Mouse (Mus musculus) 416B (cell line): ENCODE results near the gene Lnx1.

Experiments
- DNase-seq: peaks from one replicate; pipeline ENCODE4 v3.0.0; 2011; ENCODE audit warnings: low read depth

Lnx1 gene

DNA sequence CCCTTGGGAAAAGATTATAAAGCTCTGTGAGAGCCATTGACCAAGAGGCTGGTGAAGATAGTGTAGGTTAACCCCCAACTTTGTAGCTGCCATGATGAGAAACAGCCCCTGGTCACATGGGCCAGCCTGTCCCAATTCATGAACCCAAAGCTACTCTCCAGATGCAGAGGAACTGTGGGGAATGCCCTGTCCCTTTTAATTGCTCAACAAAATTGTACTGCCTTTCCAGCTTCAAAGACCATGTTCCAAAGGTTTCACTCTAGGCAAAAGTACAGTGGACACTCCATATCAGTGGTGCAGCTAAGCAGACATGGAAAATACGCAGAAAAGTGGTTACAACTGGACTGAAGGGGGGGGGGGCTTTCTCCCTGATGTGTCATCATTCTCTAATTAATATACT is 53.6 kb downstream of the Lnx1 start:
- DNase-seq = no peak

- DNase-seq = no peak
Measured at GRCm38 (mm10) chr5:74648216-74648615, 54.5 kb downstream of the Lnx1 start.

GRCm38 (mm10) chr5:74647584-74647984 is 55.1 kb downstream of the Lnx1 start:
- DNase-seq = no peak

DNA sequence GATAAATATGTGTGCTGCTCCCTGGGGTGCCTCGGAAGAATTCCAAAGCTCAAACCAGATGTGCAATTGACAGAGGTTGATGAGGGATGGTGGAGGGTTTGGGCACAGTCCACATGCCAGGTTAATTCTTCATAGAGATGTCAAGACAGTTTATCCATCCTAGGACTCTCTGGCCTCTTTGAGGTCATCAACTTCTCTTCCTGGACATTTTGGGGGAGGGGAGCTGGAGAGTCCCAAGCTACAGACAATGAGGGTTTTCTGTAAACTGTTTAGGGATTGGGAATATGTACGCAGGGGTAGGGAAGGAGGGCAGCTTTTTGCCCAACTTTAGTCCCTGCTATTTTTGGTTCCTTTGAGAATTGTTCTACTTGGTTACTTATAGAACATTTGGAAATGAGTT is 60.4 kb downstream of the Lnx1 start:
- no peak for DNase-seq

- peak; percentile 63 for DNase-seq
Measured at GRCm38 (mm10) chr5:74641000-74641399, 61.7 kb downstream of the Lnx1 start.

GRCm38 (mm10) chr5:74640504-74640903 is 62.2 kb downstream of the Lnx1 start:
- no peak for DNase-seq

- no peak for DNase-seq
Measured at GRCm38 (mm10) chr5:74639516-74639915, 63.2 kb downstream of the Lnx1 start.

DNA sequence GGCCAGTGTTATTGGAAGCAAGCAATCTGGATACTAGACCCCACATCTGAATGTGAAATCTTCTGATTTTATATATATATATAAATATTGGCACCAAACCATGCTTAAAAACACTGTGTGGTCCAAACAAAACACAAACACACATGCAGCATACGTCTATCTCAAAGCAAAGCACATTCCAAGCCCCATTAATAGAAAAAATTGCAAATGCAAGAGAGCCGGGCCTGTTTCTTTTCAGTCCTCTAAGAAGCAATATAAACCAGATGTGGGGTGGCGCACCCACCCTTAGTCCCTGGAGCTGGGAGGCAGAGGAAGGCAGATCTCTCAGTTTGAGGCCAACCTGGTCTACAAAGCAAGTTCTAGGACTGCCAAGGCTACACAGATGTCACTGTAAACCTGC is 68.3 kb downstream of the Lnx1 start:
- no peak for DNase-seq

- DNase-seq = no peak
Measured at GRCm38 (mm10) chr5:74633453-74633852, 69.3 kb downstream of the Lnx1 start.

DNA sequence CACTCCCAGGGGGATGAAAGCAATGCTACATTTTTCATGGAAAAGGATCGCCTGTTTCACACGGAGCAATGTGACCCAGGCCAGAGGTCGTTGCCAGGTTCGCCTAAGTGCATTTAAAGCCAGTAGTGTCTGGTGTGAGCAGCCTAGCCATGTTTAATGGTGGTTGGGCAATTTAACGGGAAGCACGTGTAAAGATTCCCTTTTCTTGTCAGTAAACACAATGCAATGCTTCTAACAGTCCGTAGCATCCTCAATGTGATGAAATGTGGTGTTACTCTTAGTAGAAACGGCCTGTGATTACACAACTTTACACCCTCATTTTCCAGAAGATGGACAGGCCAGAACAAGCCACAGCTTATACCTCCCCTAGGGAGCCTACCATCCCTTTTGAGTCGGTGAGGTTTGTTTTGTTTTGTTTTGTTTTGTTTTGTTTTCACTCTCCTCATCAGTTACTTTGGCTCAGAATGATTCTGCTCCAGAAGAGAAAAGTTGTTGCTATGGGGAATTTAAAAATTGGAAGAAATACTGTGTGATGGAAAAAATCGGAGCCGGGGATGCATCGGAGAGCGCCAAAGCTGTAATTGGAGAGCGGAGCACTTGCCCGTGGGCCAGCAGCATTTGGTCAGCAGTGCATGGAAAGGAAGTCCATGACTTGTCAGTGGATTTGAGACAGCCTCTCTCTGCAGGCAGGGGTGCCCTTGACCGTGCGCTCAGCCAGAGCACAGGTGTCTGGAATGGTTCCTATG is 70.2 kb downstream of the Lnx1 start:
- DNase-seq = peak; percentile 40

DNA sequence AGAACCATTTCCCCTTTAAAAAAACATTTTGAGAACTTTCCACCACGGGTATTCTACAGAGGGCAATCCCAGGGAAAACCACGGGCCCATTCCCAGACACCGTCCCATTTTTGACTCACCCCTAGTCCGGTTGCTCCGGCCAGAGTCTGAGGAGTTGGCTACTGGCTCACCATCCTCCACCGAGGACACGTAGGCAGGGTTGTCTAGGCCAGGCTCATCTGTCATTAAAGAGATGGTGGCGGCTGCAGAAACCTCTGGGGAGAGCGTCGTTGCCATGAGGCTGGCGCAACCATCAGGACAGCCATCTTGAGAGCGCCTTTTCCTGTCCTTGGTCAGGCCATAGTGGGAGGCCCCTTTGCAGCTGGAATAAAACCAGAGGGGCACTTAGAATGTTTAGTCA is 74.7 kb downstream of the Lnx1 start:
- no peak for DNase-seq

DNA sequence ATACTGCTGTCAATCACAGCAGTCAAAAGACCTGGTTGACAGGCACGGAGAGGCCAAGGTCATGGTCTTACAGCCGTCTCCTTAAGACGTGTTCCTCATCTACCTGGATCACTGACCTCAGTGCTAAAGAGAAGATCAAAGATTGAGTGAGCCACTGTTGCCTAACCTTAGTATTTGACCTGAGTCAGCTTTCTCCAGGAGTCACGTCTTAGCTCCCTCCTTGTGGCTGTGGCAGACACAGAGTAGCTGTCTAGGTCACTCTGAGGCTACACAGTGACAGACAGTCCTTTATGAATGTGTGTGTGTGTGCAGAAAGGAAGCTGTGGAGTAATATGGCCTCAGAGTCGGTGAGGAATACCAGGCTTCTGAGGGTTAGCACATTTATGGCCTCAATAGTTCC is 78.3 kb downstream of the Lnx1 start:
- no peak for DNase-seq

DNA sequence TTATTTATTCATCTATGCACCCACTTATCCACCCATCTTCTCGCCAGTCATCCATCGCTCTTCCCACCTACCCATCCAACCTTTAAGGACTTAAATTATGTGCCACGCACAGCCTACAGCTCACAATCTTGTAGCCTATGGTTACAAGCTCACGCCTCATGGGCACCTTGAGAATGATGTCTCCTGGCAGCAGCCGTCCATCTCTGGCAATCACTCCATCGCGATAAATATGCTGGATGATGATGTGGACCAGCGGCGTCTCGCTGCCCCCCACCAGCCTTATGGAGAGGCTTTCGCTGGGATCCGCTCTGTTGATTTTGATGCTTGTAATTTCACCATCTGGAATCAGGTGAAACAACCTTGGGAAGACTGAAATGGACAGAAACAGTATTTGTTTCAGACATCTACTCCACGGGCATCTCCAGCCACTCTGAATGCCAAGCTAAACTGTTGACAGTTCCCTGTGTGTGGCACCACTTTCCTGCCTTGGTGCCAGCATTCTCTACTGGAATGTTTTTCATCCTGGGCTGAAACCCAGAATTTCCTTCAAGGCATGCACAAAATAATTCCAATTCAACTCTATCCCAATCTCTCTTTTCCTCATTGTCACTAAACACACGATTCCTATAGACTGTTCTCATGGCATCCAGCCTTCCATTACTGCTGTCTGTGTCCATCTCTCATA is 79.3 kb downstream of the Lnx1 start:
- no peak for DNase-seq

- DNase-seq = no peak
Measured at GRCm38 (mm10) chr5:74621691-74622470, 80.8 kb downstream of the Lnx1 start.

DNA sequence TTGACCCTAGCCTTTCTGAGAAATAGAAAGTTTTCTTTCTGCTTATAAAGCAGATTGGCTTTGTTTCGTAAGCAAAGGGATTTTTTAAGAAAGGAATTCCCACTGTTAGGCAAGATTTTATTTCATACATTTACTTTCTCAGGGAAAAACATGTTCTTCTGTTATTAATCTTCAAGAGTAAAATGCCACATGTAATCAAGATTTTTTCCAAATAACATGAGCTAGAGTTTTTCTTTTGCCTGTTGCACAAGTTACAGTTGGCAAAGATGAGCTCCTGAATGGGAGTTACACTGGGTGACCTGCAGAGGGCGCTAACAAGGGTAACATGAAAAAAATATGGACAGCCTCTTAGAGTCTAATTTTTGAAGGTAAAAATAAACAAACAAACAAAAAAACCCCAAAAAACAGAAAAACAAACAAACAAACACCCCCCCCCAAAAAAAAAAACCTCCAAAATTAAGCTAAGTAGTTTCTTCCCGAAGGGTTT is 84.1 kb downstream of the Lnx1 start:
- peak; percentile 43 for DNase-seq

DNA sequence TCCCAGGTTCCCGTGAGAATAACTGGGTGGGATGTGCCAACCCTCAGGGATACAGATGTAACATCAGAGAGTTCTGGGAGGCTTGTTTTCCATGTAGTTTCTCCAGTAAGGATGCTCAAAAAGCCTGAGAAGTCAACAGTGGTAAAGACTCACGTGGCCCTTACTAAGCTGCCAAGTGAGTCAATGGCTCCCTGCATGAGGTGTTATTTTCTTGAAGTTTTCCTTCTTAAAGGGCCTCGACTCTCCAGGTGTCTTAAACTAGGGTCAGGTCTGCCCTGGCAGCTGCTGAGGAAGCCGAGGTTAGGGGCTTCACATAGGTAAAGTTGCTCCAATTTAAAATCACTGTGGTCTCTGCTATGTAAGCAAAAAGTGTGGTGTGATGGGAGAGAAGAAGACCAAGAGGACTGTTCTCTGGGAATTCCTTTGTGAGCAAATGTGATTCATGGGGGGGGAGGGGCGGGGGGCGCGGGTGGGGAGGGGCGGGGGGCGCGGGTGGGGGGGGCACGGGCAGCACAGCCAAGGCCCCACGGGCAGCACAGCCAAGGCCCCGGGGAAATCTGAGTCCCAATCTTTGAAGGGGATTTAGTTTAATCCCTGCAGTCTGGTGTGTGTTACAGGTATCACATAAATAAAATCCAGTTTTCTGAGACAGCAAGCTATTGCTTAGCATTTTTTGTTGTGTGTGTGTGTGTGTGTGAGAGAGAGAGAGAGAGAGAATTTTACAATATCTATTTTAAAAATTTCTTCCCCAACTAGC is 84.7 kb downstream of the Lnx1 start:
- DNase-seq = no peak

GRCm38 (mm10) chr5:74613491-74614151 is 89.1 kb downstream of the Lnx1 start:
- no peak for DNase-seq

DNA sequence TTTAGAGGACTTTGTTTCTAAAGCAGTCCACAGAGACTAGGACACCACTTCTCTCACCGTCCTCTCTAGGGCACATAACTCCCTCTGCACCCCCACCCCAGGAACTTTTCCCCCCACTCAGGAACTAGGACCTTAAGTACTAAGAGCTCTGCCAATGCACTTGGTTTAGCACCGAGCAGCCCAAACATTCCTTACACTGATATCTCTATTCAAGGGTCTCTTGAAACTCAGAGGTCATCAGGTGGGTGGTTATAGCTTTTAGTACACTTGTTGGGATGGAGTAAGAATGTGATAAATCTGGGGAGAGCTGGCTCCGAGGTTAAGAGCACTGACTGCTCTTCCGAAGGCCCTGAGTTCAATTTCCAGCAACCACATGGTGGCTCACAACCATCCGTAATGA is 90.0 kb downstream of the Lnx1 start:
- DNase-seq = no peak

DNA sequence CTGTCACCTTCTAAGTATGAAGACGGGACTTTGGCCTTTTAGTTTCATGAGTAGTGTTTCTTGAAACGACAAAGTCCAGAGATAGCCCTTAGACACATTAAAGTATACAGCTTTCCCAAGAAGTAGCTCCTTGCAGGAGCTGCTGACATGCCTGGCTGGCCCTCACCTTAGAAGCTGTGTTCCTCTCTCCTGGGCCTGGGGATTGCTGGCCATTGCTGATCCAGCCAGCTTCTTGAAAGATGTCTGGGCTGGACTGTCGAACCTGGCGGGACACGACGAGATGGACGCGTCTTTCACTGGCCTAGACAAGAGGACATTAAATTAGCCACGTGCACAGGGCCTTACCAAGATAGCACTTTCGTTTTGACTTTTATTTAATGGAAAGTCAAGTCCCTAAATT is 92.2 kb downstream of the Lnx1 start:
- no peak for DNase-seq

GRCm38 (mm10) chr5:74606213-74606612 is 96.5 kb downstream of the Lnx1 start:
- DNase-seq = no peak

- DNase-seq = no peak
Measured at GRCm38 (mm10) chr5:74603306-74603705, 99.4 kb downstream of the Lnx1 start.

DNA sequence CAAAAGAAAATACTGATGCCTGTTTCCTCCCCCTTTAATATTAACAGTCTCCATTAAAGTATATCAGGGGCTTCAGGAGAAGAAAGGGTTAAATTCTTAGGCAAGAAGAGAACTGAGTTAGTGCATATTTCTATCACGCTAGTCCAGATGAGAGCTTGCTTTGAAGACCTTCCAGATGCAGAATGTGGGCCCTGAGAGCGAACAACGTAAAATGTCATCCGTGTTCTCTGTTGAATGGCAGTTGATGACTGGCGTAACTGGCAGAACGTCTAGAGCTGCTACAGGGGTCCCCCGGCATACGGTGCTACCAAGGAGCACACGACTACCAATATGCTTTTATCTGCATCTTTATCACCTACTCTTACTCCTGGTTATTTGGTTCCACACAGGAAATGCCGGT is 100.3 kb downstream of the Lnx1 start:
- DNase-seq = no peak
